Mouse (Mus musculus): Measurements from ENCODE around the gene Thap3. TPM values are rescaled to one million over a fixed set of nuclear protein-coding genes. Genes with fewer than 3 reads are reported as not detected.

Gene Thap3
- polyA plus RNA-seq, 1 experiment from 2014 or later, result 28.9 TPM

DNA sequence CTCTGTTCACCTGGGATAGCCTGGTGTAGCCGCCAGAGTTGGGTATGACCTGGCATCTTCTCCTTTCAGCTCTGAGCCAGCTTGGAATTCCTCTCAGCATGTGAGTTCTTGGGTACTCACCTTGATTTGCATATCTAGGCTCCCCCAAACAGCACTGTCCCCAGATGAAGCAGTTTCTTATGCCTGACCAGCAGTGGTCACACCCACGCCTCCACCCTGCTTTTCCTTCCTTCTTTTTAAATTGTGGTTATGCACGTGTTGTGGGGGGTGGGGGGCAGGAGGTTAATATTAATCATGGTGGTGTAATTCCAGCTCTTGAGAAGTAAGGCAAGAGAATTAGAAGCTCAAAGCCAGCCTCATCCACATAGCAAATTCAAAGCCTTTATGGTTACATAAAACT is 26.0 kb downstream of the Thap3 start:
- H3K4me2 ChIP-seq (ENCODE audit: low read depth, low read length, severe bottlenecking), result no peak overlapping the region
- no peaks in the 10 kb centered on the region for H3K27me3 ChIP-seq (ENCODE audit: control insufficient read depth, insufficient read depth, low read length)
- H3K36me3 ChIP-seq (ENCODE audit: control insufficient read depth, insufficient read depth, low read length), result no peaks in the 10 kb centered on the region; the same call in 1 of the 2 replicates
- DNase-seq (ENCODE audit: low spot score), result no peak
- ATAC-seq (replicated peaks; ENCODE audit: low FRiP score), result no peak
- H3K27ac ChIP-seq (ENCODE audit: low read depth, low read length), result no peak overlapping the region
- H3K9me3 ChIP-seq (ENCODE audit: control insufficient read depth, low read length), result no peaks in the 10 kb centered on the region
- H3K4me3 ChIP-seq (ENCODE audit: low read depth, low read length), result no peak overlapping the region
- no peak overlapping the region for H3K9ac ChIP-seq (ENCODE audit: low read length)
- WGBS, result 90% methylated on average over 3 of the region's 3 CpGs
- no peaks in the 10 kb centered on the region for H3K4me1 ChIP-seq (replicated peaks; ENCODE audit: control insufficient read depth, insufficient read depth, low read length)

DNA sequence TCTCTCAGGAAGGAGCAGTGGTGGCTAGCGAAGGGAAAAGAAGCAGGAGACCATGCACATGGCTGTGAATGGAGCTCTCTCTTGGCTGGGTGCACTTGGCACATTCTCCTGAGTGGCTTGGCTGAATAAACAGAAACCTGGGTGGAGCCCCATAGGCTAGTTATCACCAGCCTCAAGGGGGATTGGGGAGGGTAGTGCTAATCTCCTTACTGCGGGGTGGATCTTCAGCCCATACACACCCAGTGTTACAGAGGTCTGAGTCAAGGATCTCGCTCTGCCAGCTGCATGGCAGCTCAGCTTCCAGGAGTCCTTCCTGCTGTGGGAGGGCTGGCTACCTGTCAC is 28.3 kb downstream of the Thap3 start:
- Histone ChIP-seq H3K27ac (ENCODE audit: low read depth, low read length) (no peak overlapping the region), H3K36me3 (ENCODE audit: control insufficient read depth, insufficient read depth, low read length) (no peaks in the 10 kb centered on the region; the same call in 1 of the 2 replicates), H3K9me3 (ENCODE audit: control insufficient read depth, low read length) (no peaks in the 10 kb centered on the region), H3K4me3 (ENCODE audit: low read depth, low read length) (no peak overlapping the region), H3K4me2 (ENCODE audit: low read depth, low read length, severe bottlenecking) (no peak overlapping the region), H3K9ac (ENCODE audit: low read length) (no peak overlapping the region), H3K27me3 (ENCODE audit: control insufficient read depth, insufficient read depth, low read length) (no peaks in the 10 kb centered on the region), H3K4me1 (replicated peaks; ENCODE audit: control insufficient read depth, insufficient read depth, low read length) (no peaks in the 10 kb centered on the region)
- DNase-seq (ENCODE audit: low spot score) (no peak), ATAC-seq (replicated peaks; ENCODE audit: low FRiP score) (no peak)
- 94% methylated on average over 3 of the region's 3 CpGs for WGBS

DNA sequence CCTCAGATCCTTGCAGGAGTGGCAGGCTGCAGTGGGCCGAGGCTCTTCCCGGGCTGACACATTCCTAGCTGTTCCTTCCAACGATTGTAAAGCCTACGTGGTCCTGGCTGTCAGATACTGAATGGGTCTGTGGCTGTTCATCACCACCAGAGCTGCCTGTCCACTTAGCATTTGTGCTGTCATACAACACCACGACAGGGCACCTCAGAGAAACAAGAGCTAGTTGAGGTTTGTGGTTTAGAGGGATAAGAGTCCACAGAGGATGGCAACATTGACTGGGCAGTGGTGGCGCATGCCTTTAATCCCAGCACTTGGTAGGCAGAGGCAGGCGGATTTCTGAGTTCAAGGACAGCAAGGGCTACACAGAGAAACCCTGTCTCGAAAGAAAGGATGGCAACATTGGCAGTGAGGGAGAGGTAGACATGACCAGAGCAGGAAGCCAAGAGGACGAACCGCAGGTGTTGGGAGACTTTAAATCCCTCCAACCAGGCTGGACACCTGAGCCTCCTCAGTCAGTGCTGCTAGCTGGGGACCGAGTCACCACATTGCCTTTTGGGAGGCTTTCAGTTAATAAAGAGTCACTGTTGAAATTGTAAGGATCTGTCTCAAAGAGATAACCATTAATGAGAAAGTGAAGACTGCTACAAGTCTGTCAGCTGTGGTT is 28.8 kb downstream of the Thap3 start:
- H3K9me3 ChIP-seq (ENCODE audit: control insufficient read depth, low read length), result no peaks in the 10 kb centered on the region
- no peaks in the 10 kb centered on the region for H3K4me1 ChIP-seq (replicated peaks; ENCODE audit: control insufficient read depth, insufficient read depth, low read length)
- no peak overlapping the region for H3K4me3 ChIP-seq (ENCODE audit: low read depth, low read length)
- no peak overlapping the region for H3K4me2 ChIP-seq (ENCODE audit: low read depth, low read length, severe bottlenecking)
- WGBS, result 92% methylated on average over 11 of the region's 11 CpGs
- H3K9ac ChIP-seq (ENCODE audit: low read length), result no peak overlapping the region
- ATAC-seq (replicated peaks; ENCODE audit: low FRiP score), result no peak
- DNase-seq (ENCODE audit: low spot score), result no peak
- no peaks in the 10 kb centered on the region; the same call in 1 of the 2 replicates for H3K36me3 ChIP-seq (ENCODE audit: control insufficient read depth, insufficient read depth, low read length)
- H3K27ac ChIP-seq (ENCODE audit: low read depth, low read length), result no peak overlapping the region
- no peaks in the 10 kb centered on the region for H3K27me3 ChIP-seq (ENCODE audit: control insufficient read depth, insufficient read depth, low read length)

DNA sequence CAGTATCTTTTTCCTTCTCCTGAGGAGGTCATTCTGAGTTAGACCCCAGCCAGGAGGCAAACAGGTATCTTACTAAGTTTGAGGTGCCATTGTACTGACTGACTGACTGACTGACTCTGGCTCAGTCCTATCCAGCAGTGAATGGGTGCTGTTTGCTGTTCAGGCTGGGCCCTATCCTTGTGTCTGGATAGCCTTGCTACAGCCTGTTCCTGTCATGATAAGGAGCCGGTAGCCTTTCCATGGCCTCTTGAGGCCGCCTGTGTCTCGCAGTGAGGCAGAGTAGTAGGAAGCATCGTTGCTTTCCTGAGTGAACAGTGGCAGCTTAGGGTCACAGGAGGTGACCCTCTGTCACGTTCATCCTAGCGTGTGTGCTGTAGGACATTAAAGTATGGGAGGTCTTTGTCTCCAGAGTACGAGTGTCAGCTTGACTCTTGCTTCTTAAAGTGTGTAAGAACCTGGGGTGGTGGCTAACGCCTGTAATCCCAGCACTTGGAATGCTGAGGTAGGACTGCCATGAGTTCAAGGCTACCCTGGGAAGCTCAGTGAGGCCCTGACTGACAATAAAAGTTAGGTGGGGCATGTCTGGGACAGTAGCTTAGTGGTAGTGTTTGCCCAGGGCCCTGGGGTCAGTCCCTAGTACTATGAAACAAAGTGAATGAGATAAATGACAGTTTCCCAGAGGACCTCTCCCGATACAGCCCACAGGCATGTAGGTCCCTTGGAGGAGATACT is 31.0 kb downstream of the Thap3 start:
- WGBS, result 88% methylated on average over 9 of the region's 9 CpGs
- Histone ChIP-seq H3K9me3 (ENCODE audit: control insufficient read depth, low read length) (no peaks in the 10 kb centered on the region), H3K9ac (ENCODE audit: low read length) (no peak overlapping the region), H3K4me3 (ENCODE audit: low read depth, low read length) (no peak overlapping the region), H3K4me2 (ENCODE audit: low read depth, low read length, severe bottlenecking) (no peak overlapping the region), H3K4me1 (replicated peaks; ENCODE audit: control insufficient read depth, insufficient read depth, low read length) (no peaks in the 10 kb centered on the region), H3K27ac (ENCODE audit: low read depth, low read length) (no peak overlapping the region), H3K27me3 (ENCODE audit: control insufficient read depth, insufficient read depth, low read length) (no peaks in the 10 kb centered on the region), H3K36me3 (ENCODE audit: control insufficient read depth, insufficient read depth, low read length) (peaks cover 7% of the 10 kb centered on the region; the same call in 1 of the 2 replicates)
- ATAC-seq (replicated peaks; ENCODE audit: low FRiP score), result no peak
- DNase-seq (ENCODE audit: low spot score), result no peak

DNA sequence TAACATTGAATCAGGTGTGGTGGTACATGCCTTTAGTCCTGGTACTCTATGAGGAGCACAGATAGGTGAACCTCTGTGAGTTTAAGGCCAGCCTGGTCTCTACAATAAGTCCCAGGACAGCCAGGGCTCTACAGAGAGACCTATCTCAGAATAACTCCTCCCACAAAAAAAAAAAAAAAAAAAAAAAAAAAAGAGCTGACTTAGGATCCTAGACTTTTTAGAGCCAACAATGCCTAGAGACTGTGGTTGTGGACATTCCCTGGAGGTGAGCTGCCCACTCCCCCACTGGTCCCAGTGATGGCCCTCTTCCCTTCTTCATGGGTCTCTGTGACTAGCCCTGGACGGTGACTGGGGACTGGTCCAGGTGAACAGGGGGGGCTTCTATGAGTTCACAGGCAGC is 33.0 kb downstream of the Thap3 start:
- no peak overlapping the region for H3K4me3 ChIP-seq (ENCODE audit: low read depth, low read length)
- no peak overlapping the region for H3K27ac ChIP-seq (ENCODE audit: low read depth, low read length)
- H3K4me1 ChIP-seq (replicated peaks; ENCODE audit: control insufficient read depth, insufficient read depth, low read length), result no peaks in the 10 kb centered on the region
- no peak overlapping the region for H3K9ac ChIP-seq (ENCODE audit: low read length)
- DNase-seq (ENCODE audit: low spot score) (no peak), ATAC-seq (replicated peaks; ENCODE audit: low FRiP score) (no peak)
- H3K9me3 ChIP-seq (ENCODE audit: control insufficient read depth, low read length), result no peaks in the 10 kb centered on the region
- WGBS, result 100% methylated on average over 1 of the region's 1 CpGs
- no peak overlapping the region for H3K4me2 ChIP-seq (ENCODE audit: low read depth, low read length, severe bottlenecking)
- H3K27me3 ChIP-seq (ENCODE audit: control insufficient read depth, insufficient read depth, low read length), result no peaks in the 10 kb centered on the region
- H3K36me3 ChIP-seq (ENCODE audit: control insufficient read depth, insufficient read depth, low read length), result peaks cover 7% of the 10 kb centered on the region; the same call in 1 of the 2 replicates

DNA sequence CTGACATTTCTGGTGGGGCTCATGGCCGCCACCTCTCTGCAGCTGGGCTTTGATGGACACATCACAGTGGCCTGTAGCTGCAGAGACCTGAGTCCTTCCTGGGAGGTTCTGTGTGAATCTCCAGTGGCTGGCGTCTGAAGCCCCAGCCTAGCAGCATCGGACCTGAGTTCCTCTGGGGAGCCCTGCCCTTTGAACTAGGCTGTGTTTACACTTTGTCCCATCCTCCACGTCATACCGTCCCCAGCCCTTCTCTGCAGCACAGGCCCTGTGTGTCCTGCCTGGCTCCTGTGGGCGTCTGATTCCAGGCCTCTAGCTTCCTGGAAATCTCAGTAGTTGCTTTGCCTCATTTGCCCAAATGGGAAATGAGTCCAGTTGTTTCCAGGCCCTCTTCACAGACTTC is 35.6 kb downstream of the Thap3 start:
- H3K36me3 ChIP-seq (ENCODE audit: control insufficient read depth, insufficient read depth, low read length), result peaks cover 7% of the 10 kb centered on the region; the same call in 1 of the 2 replicates
- no peak for ATAC-seq (replicated peaks; ENCODE audit: low FRiP score)
- no peak overlapping the region for H3K4me3 ChIP-seq (ENCODE audit: low read depth, low read length)
- DNase-seq (ENCODE audit: low spot score), result no peak
- no peaks in the 10 kb centered on the region for H3K9me3 ChIP-seq (ENCODE audit: control insufficient read depth, low read length)
- H3K4me1 ChIP-seq (replicated peaks; ENCODE audit: control insufficient read depth, insufficient read depth, low read length), result no peaks in the 10 kb centered on the region
- no peaks in the 10 kb centered on the region for H3K27me3 ChIP-seq (ENCODE audit: control insufficient read depth, insufficient read depth, low read length)
- H3K27ac ChIP-seq (ENCODE audit: low read depth, low read length), result no peak overlapping the region
- WGBS, result 89% methylated on average over 6 of the region's 6 CpGs
- no peak overlapping the region for H3K4me2 ChIP-seq (ENCODE audit: low read depth, low read length, severe bottlenecking)
- no peak overlapping the region for H3K9ac ChIP-seq (ENCODE audit: low read length)

DNA sequence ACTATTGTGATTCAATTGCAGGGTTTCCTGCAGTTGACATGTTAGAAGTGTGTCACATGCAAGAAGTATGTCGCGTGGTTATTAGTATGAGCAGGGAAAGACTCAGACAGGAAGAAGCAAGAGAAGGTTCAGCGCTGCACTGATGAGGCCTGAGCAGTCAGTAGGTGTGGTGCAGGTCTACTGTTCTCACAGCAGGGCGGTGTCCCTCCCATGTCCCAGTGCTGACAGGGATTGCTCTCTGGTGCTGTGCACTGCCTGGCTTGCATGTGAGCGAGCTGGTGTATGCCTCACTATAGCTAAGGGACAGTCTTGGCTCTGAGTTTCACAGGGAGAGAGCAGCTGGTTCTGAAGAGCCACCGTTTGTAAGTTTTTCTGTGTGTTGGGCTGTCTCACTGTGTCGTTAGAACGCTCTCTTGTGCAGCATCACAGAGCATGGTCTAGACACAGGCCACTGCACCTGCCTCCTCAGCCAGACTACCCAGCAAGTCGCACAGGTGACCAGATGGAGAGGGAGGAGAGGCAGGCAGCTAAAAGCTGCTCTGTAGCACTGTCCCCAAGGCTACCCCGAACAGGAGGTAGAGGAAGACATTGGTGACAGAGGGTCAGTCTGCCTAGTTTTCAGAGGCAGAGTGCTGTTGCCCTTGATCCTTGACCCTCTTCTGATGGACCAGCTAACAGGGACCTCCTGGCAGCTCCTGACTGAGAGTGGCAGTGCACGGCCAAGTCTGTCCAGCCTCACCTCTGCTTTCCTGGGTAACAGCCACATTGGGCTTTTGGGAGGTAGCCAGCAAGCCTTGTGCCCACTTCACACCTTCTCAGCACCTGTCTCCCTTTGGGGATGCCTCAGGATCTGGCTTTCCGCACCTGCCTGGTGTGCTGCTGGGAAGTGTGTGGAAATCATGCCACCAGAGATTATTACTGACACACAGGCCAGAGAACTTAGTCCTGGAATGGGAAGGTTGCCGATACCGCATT is 40.0 kb downstream of the Thap3 start:
- no peak overlapping the region for H3K9ac ChIP-seq (ENCODE audit: low read length)
- H3K9me3 ChIP-seq (ENCODE audit: control insufficient read depth, low read length), result no peaks in the 10 kb centered on the region
- WGBS, result 95% methylated on average over 14 of the region's 14 CpGs

DNA sequence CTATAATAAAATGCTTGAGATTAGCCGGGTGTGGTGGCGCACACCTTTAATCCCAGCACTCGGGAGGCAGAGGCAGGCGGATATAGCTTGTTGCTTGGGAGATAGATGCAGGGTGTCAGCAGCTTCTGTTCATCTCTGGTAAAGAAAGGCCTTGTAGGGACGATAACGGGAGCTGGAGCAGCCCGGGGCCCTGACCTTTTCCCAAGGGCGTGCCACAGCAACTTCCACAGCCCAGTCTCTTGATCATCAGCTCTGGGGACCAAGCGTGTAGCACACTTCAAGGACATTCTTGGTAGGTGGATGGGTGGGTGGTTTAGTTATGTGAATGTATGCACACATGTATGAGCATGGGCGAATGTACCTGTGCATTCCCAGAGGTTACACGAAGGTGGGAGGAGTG is 42.6 kb downstream of the Thap3 start:
- no peak overlapping the region for H3K4me3 ChIP-seq (ENCODE audit: low read depth, low read length)
- H3K36me3 ChIP-seq (ENCODE audit: control insufficient read depth, insufficient read depth, low read length), result no peaks in the 10 kb centered on the region
- H3K9ac ChIP-seq (ENCODE audit: low read length), result no peak overlapping the region
- H3K27me3 ChIP-seq (ENCODE audit: control insufficient read depth, insufficient read depth, low read length), result no peaks in the 10 kb centered on the region
- ATAC-seq (replicated peaks; ENCODE audit: low FRiP score) (no peak), DNase-seq (ENCODE audit: low spot score) (no peak)
- H3K4me1 ChIP-seq (replicated peaks; ENCODE audit: control insufficient read depth, insufficient read depth, low read length), result no peaks in the 10 kb centered on the region
- no peaks in the 10 kb centered on the region for H3K9me3 ChIP-seq (ENCODE audit: control insufficient read depth, low read length)
- H3K4me2 ChIP-seq (ENCODE audit: low read depth, low read length, severe bottlenecking), result no peak overlapping the region
- H3K27ac ChIP-seq (ENCODE audit: low read depth, low read length), result no peak overlapping the region
- WGBS, result 90% methylated on average over 11 of the region's 11 CpGs

More for the DNA sequence above, 40.0 kb downstream of the Thap3 start:
- no peak overlapping the region for H3K4me3 ChIP-seq (ENCODE audit: low read depth, low read length)
- peaks cover 7% of the 10 kb centered on the region; the same call in 1 of the 2 replicates for H3K36me3 ChIP-seq (ENCODE audit: control insufficient read depth, insufficient read depth, low read length)
- H3K27me3 ChIP-seq (ENCODE audit: control insufficient read depth, insufficient read depth, low read length), result no peaks in the 10 kb centered on the region
- DNase-seq (ENCODE audit: low spot score) (no peak), ATAC-seq (replicated peaks; ENCODE audit: low FRiP score) (no peak)
- H3K4me1 ChIP-seq (replicated peaks; ENCODE audit: control insufficient read depth, insufficient read depth, low read length), result no peaks in the 10 kb centered on the region
- H3K4me2 ChIP-seq (ENCODE audit: low read depth, low read length, severe bottlenecking), result no peak overlapping the region
- no peak overlapping the region for H3K27ac ChIP-seq (ENCODE audit: low read depth, low read length)

Measured in forebrain, embryonic 11.5 days (tissue).